Mouse (Mus musculus) adrenal gland, postnatal 36 days (tissue): ENCODE data around the gene Zcchc13. TPM values are rescaled to one million over a fixed set of nuclear protein-coding genes. Genes with fewer than 3 reads are reported as not detected.

Experiments
- DNase-seq, 2 experiments: peaks; one replicate each; pipeline ENCODE4 v3.0.0; 2021; ENCODE audit warnings: mixed read lengths in 1 of 2
- long read RNA-seq, 2 experiments: library from polyadenylated mRNA; stranded (forward); transcript quantifications; one replicate each; pipeline ENCODE4 v2.0.0; 2021; ENCODE audit warnings: borderline sequencing depth in 2 of 2
- total RNA-seq, 2 experiments: library from RNA; stranded (reverse); gene quantifications; 2 replicates each; pipeline ENCODE4 v1.2.3; 2021

Gene Zcchc13
- not detected for total RNA-seq
- long read RNA-seq, experiment 1 = 0 reads
- long read RNA-seq, experiment 2 = 0 reads

DNA sequence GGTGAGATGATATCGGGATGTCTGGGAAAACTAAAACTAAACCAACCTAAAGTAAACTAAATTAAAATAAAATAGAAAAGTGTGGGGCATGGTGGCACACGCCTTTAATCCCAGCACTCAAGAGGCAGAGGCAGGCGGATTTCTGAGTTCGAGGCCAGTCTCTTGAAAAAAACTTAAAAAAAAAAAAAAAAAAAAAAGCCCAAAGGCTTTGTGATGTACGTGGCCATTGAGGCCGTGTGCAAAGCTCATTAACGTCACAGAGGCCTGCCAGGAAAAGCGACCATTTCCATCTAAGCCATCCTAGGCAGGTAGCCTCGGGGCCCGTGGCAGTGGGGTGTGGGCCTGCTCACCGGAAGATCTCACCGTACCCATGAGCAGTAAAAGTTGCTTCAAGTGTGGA, at the start of gene Zcchc13:
Zcchc13 (plus strand) TSS at position 284 of the 400 bp plus-strand sequence.
- DNase-seq = no peak

GRCm38 (mm10) chrX:103584262-103584661, 46.1 kb upstream of the Zcchc13 start:
- DNase-seq = peak; percentile 36

DNA sequence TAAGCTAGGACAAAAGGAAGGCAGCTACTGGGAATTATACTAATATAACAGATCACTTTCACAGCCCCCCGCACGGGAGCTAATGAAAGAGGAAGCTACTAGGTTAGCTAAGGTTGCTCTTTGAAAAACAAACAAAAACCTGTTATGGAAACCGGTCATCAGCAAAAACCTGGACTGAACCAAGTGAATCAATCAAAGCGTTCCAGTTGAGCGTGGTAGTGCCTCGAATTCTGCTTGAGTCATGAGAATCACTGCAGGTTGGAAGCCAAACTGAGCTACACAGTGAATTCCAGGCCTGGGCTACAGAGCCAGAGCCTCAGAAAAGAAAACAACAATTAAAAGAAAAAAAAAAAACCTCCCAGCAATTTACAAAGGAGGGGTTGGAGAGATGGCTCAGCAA, 38.3 kb upstream of the Zcchc13 start:
- DNase-seq = no peak

- no peak for DNase-seq
Observed at GRCm38 (mm10) chrX:103602553-103602952, 27.8 kb upstream of the Zcchc13 start.

DNA sequence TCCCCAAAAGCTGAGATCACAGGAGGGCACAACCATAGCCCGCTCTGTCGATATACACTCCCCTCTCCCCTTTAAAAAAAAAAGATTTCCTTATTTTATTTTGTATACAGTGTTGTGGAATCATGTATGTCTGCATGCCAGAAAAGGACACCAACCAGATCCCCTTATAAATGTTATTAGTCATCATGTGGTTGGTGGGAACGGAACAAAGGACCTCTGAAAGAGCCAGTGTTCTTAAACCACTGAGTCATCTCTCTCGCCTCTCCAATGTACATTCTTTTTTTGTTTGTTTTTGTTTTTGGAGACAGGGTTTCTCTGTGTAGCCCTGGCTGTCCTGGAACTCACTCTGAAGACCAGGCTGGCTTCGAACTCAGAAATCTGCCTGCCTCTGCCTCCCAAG, 26.2 kb upstream of the Zcchc13 start:
- no peak for DNase-seq

DNA sequence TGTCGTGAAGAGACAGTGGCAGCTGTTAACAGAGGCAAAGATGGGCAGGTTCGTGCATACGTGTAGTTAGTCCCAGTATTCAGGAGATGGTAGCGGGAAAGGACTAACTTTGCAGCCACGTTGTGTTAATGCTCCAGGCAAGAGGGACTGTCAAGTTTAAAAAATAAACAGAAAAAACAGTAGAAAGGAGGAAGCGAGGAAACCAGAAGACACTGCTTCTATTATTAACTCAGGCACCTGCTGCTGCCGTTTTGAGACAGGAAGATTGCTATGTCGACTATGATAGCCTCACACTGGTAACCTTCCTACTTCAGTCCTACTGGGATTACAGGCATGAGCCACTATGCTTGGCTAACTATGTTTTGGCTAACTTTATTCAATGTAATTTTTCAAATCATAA, 24.9 kb upstream of the Zcchc13 start:
- no peak for DNase-seq

DNA sequence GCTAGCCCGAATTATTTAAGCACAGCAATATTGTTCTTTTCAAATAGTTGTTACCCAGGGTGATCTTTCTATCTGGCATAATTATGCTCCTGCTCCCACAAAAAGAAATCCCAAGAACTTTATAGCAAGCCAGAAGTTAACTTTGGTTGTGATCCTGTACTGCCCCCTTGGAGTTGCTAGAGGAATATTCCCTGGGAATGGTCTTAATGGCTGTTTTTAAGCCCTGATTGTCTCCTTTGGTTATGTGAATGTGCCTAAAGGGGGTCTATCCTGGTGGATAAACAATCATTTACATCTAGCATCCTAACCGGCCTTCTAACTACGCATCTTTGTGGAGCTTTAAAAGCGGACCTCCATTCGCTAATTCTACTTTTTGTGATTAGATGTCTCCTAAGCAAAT, 20.0 kb upstream of the Zcchc13 start:
- no peak for DNase-seq

DNA sequence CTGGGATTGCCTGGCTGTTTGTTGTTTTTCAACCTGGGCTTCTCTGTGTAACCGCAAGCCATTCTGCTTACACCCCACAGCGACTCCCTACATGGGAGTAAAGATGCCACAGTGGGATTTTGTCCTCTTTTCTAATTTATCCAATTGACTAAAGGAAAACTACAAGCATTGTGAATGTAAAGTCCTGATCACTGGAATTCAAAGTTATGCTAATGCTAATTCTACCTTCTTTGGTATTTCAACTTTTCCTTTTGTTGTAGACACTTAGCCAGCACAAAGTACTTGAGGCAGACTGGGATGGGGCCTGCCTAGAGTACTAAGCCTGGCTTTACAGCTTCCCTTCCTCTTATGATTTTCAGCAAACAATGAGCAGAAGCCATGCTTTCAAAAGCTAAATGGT, 18.9 kb upstream of the Zcchc13 start:
- DNase-seq = no peak

- DNase-seq = no peak
Observed at GRCm38 (mm10) chrX:103614700-103615233, 15.6 kb upstream of the Zcchc13 start.

DNA sequence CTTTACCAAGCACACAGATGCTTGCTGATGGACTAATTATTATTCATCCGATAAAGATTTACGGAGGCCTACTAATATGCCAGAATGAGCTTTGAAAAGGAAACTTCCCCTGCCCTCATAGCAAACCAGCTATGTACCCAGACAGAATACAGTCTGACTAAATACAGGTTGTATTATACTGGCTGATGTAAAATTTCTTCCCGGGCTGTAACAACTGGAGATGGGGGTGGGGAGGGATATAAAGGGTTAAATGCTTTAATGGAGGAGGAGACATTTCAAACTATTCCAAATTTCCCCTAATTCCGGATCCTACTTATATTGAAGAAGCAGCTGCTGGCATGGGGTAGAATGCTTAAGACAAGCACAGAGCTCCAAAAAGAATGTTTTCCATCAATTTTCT, 14.9 kb upstream of the Zcchc13 start:
- DNase-seq = no peak

DNA sequence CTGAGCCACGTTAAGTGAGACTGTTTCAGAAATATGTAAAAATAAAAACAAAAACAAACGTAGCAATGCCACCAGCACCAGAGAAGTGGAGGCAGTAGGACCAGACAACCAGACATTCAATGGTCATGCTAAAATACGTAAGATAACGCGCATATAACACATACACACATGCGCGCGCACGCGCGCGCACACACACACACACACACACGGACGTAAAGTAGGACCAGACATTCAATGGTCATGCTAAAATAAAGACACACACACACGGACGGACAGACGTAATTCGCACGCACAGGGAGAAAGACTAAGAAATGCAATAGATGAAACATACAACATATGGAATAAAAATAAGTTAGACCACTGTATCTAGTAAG, 14.2 kb upstream of the Zcchc13 start:
- DNase-seq = peak; percentile 24 to 28

- peak; percentile 81 to 85 for DNase-seq
Observed at GRCm38 (mm10) chrX:103616536-103617404, 13.6 kb upstream of the Zcchc13 start.

- no peak for DNase-seq
Observed at GRCm38 (mm10) chrX:103617405-103618095, 12.8 kb upstream of the Zcchc13 start.

- DNase-seq = peak; percentile 16 to 18
Observed at GRCm38 (mm10) chrX:103621799-103622198, 8.6 kb upstream of the Zcchc13 start.

GRCm38 (mm10) chrX:103622260-103622934, 8.0 kb upstream of the Zcchc13 start:
- peak; percentile 90 to 96 for DNase-seq

- DNase-seq = peak in 1 of 2 experiments; percentile 9
Observed at GRCm38 (mm10) chrX:103622935-103623280, 7.5 kb upstream of the Zcchc13 start.

- peak; percentile 45 to 60 for DNase-seq
Observed at GRCm38 (mm10) chrX:103623411-103623845, 7.0 kb upstream of the Zcchc13 start.

DNA sequence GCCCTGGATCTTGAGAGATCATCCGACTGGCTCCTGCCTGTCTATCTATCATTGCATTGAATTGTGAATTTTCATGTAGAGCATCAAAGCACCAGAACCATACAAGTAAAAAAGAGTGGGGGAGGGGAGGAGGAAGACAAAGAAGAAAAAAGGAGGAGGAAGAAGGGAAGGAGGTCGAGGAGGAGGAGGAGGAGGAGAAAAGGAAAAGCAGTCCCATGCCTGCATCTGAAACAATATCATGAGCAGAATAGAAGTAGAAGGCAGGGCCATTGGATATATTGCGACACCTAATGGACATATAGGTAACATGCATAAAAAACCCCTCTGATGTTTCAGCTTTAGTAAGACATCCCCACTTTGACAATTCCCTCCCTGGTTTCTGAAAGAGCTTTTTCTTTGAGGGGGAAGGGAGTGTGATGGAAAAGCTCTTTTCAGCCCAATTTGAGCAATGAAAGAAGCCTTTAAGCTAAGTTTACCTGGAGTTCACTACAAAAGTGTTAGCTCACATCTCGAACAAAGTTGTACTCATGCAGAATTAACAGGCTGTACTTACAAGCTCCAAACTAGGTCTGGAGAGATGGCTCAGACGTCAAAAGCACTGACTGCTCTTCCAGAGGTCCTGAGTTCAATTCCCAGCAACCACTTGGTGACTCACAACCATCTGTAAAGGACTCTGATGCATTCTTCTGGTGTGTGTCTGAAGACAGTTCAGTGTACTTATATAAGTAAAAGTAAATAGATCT, 5.8 kb upstream of the Zcchc13 start:
- DNase-seq = no peak

DNA sequence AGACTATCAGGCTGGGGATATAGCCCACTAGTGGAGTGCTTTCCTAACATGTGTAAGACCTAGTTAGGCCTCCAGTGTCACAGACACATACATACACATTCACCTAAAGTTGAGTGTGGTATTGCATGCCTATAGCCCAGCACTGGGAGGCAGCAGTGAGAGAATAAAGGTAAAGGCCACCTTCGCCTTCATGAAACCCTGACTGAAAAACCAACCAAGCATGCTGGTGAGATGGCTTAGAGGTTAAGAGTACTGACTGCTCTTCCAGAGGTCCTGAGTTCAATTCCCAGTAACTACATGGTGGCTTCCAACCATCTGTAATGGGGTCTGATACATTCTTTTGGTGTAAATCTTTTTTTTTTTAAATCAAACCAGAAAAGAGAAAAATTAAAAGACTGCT, 1.5 kb upstream of the Zcchc13 start:
- no peak for DNase-seq

- DNase-seq = no peak
Observed at GRCm38 (mm10) chrX:103633895-103634294, 3.5 kb downstream of the Zcchc13 start.

GRCm38 (mm10) chrX:103636021-103636420, 5.6 kb downstream of the Zcchc13 start:
- DNase-seq = no peak

- DNase-seq = no peak
Observed at GRCm38 (mm10) chrX:103638566-103638965, 8.2 kb downstream of the Zcchc13 start.
